Mouse (Mus musculus) C2C12 (cell line): ENCODE data around the gene Rtn1.

Experiments
- CEBPB ChIP-seq: IDR thresholded peaks from one replicate; pipeline ENCODE4 v1.6.1; 2011; ENCODE audit warnings: low read depth, mild to moderate bottlenecking, control low read depth, moderate library complexity
- CTCF ChIP-seq: IDR thresholded peaks from one replicate; pipeline ENCODE4 v1.5.1; 2011; ENCODE audit not compliant: control insufficient read depth, insufficient read depth, insufficient read length
- MAX ChIP-seq: IDR thresholded peaks from one replicate; pipeline ENCODE4 v1.6.1; 2011; ENCODE audit warnings: mild to moderate bottlenecking, control low read depth
- USF1 ChIP-seq: IDR thresholded peaks from one replicate; pipeline ENCODE4 v1.6.1; 2011; ENCODE audit warnings: low read depth, mild to moderate bottlenecking, control low read depth, moderate library complexity

- TF ChIP-seq CTCF: no peak
- no peak for TF ChIP-seq CEBPB
- no peak for TF ChIP-seq MAX
- TF ChIP-seq USF1: no peak
Observed at GRCm38 (mm10) chr12:72353506-72353905, 55.3 kb downstream of the Rtn1 start.
